Mouse (Mus musculus) ES-Bruce4 (cell line): ENCODE data around the gene Gm29776. TPM values are rescaled to one million over a fixed set of nuclear protein-coding genes. Genes with fewer than 3 reads are reported as not detected.

ENCODE experiments used
- H3K27ac ChIP-seq: 2 replicates; pipeline ENCODE4 v1.5.1; 2012; ENCODE audit warnings: low read length, inconsistent platforms; ENCODE audit not compliant: insufficient read depth
- H3K27me3 ChIP-seq: 2 replicates; pipeline ENCODE4 v1.6.1; 2012; ENCODE audit warnings: mild to moderate bottlenecking, low read length, inconsistent platforms; ENCODE audit not compliant: control insufficient read depth, poor library complexity, insufficient read depth, severe bottlenecking
- H3K36me3 ChIP-seq: 2 replicates; pipeline ENCODE4 v1.6.1; 2012; ENCODE audit warnings: inconsistent platforms, mild to moderate bottlenecking, low read length, moderate library complexity; ENCODE audit not compliant: control insufficient read depth, poor library complexity, insufficient read depth, severe bottlenecking
- H3K4me1 ChIP-seq: one replicate; pipeline ENCODE4 v1.8.1; 2011; ENCODE audit warnings: low read length; ENCODE audit not compliant: control insufficient read depth, insufficient read depth
- H3K4me3 ChIP-seq: 2 replicates; pipeline ENCODE4 v1.5.1; 2011; ENCODE audit warnings: low read depth, mild to moderate bottlenecking, low read length
- H3K9ac ChIP-seq: 2 replicates; pipeline ENCODE4 v1.6.1; 2012; ENCODE audit warnings: low read depth, mild to moderate bottlenecking, inconsistent platforms; ENCODE audit not compliant: poor library complexity, severe bottlenecking
- H3K9me3 ChIP-seq: replicated peaks from 2 replicates; pipeline ENCODE4 v1.6.1; 2012; ENCODE audit warnings: mild to moderate bottlenecking, low read length, inconsistent platforms; ENCODE audit not compliant: control insufficient read depth, poor library complexity, insufficient read depth, severe bottlenecking
- CTCF ChIP-seq: IDR thresholded peaks from one replicate; pipeline ENCODE4 v1.8.1; 2011; ENCODE audit warnings: low read depth, low read length
- EP300 ChIP-seq: IDR thresholded peaks from 2 replicates; pipeline ENCODE4 v1.6.1; 2011; ENCODE audit warnings: low read depth, low read length; ENCODE audit not compliant: insufficient read depth
- POLR2A ChIP-seq: IDR thresholded peaks from one replicate; pipeline ENCODE4 v1.8.1; 2011; ENCODE audit warnings: low read length; ENCODE audit not compliant: insufficient read depth
- polyA plus RNA-seq: library from polyadenylated mRNA; stranded (reverse); fragments of >200 nt; gene quantifications from 2 replicates; pipeline ENCODE4 v1.2.4, GENCODE M21; 2011; ENCODE audit warnings: low read depth; ENCODE audit not compliant: missing spikeins, insufficient read depth, insufficient read length

Gm29776 gene
- polyA plus RNA-seq, 1 experiment, result 0.42 TPM

- no peaks in the 10 kb centered on the region for H3K9me3 ChIP-seq
- no peaks in the 10 kb centered on the region for H3K4me1 ChIP-seq
- H3K4me3 ChIP-seq, result no peak overlapping the region
- TF ChIP-seq CTCF (no peak), EP300 (no peak)
- H3K9ac ChIP-seq, result no peak overlapping the region
- no peaks in the 10 kb centered on the region for H3K27me3 ChIP-seq
- H3K36me3 ChIP-seq, result peaks cover 35% of the 10 kb centered on the region
- no peak overlapping the region for H3K27ac ChIP-seq
These were observed 19.9 kb downstream of the Gm29776 start for GRCm38 (mm10) chr14:54678657-54679304.

- Histone ChIP-seq H3K27me3 (no peaks in the 10 kb centered on the region), H3K36me3 (peaks cover 25% of the 10 kb centered on the region), H3K4me3 (no peak overlapping the region), H3K4me1 (no peaks in the 10 kb centered on the region), H3K9me3 (no peaks in the 10 kb centered on the region), H3K27ac (no peak overlapping the region), H3K9ac (no peak overlapping the region)
- TF ChIP-seq CTCF, result no peak
- TF ChIP-seq POLR2A, result no peak
- no peak for TF ChIP-seq EP300
These were observed 22.3 kb downstream of the Gm29776 start for GRCm38 (mm10) chr14:54676290-54676689.

GRCm38 (mm10) chr14:54674317-54674716 lies 24.3 kb downstream of the Gm29776 start:
- Histone ChIP-seq H3K4me1 (no peaks in the 10 kb centered on the region), H3K9ac (no peak overlapping the region), H3K27ac (no peak overlapping the region), H3K4me3 (no peak overlapping the region), H3K9me3 (no peaks in the 10 kb centered on the region), H3K36me3 (peaks cover 25% of the 10 kb centered on the region), H3K27me3 (no peaks in the 10 kb centered on the region)
- TF ChIP-seq POLR2A (no peak), CTCF (no peak), EP300 (no peak)

GRCm38 (mm10) chr14:54669381-54669780 lies 29.3 kb downstream of the Gm29776 start:
- peak; percentile 62 for TF ChIP-seq CTCF
- TF ChIP-seq POLR2A, result no peak
- no peak for TF ChIP-seq EP300
- H3K36me3 ChIP-seq, result peaks cover 44% of the 10 kb centered on the region
- H3K9ac ChIP-seq, result no peak overlapping the region
- H3K4me3 ChIP-seq, result no peak overlapping the region
- H3K27ac ChIP-seq, result no peak overlapping the region
- H3K27me3 ChIP-seq, result no peaks in the 10 kb centered on the region
- no peaks in the 10 kb centered on the region for H3K4me1 ChIP-seq
- H3K9me3 ChIP-seq, result no peaks in the 10 kb centered on the region

- Histone ChIP-seq H3K4me3 (no peak overlapping the region), H3K27me3 (no peaks in the 10 kb centered on the region), H3K36me3 (peaks cover 84% of the 10 kb centered on the region), H3K27ac (no peak overlapping the region), H3K9me3 (no peaks in the 10 kb centered on the region), H3K4me1 (no peaks in the 10 kb centered on the region), H3K9ac (no peak overlapping the region)
- TF ChIP-seq CTCF (no peak), POLR2A (no peak), EP300 (no peak)
These were observed 34.0 kb downstream of the Gm29776 start for GRCm38 (mm10) chr14:54664477-54665222.

GRCm38 (mm10) chr14:54660009-54660408 lies 38.6 kb downstream of the Gm29776 start:
- Histone ChIP-seq H3K27me3 (no peaks in the 10 kb centered on the region), H3K36me3 (peaks cover 76% of the 10 kb centered on the region), H3K4me3 (no peak overlapping the region), H3K4me1 (peaks cover 2% of the 10 kb centered on the region), H3K27ac (no peak overlapping the region), H3K9me3 (no peaks in the 10 kb centered on the region), H3K9ac (no peak overlapping the region)
- no peak for TF ChIP-seq EP300
- no peak for TF ChIP-seq POLR2A
- no peak for TF ChIP-seq CTCF
